Mouse (Mus musculus): ENCODE measurements at regions not wholly inside any gene's neighbourhood (a gene's known extent, or its start where the extent isn't known, plus 50 kb on each side); places are given as distances from the start of the nearest gene placed in this dataset.

DNA sequence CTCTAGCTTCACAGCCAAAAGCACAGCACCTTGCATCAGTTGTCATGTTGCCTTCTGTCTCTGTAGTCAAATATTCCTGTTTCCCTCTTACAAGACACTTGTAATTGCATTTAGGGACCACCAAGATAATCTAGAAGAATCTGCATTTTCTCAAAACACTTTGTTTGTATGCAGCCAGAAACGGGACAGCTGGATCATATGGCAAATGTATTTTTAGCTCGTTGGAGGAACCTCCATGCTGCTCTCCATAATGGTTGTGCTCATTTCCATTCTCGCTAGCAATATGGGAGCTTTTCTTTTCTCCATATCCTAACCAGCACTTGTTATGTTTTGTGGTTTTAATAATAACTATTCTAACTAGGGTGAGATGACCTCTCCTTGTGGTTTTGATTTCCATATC, 313.3 kb upstream of the Vrk2 start:
- no peak for DNase-seq (ENCODE audit: extremely low spot score in 1 of 2, low spot score in 1 of 2)

DNA sequence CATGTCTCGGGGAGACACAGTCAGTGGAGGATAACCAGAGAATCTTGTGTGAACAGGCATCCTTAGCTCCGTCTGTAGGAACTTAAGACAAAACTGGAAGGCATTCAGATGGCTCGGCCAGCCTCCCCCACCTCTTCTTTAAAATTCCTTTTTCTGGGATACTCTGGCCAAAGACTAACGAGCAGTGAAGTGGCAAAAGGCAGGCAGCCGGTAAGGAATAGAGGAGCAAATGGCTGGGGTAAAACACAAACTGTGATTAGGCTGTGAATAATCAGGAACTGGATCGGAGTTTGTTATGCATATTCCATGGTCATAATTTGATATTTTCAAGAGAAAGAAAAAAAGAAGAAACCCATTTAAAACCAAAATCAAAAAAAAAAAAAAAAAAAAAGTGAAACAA, 287.8 kb upstream of the Vrk2 start:
- DNase-seq (ENCODE audit: extremely low spot score in 1 of 2, low spot score in 1 of 2) = peak in 1 of 2 experiments; percentile 0

Measured in frontal cortex, adult 2 months (tissue).